Mouse (Mus musculus) kidney, embryonic 14.5 days (tissue): Measurements from ENCODE around the gene Abcc8. TPM values are rescaled to one million over a fixed set of nuclear protein-coding genes. Genes with fewer than 3 reads are reported as not detected.

Experiments
- ATAC-seq: fragments of 200-750 bp; cut with Nextera tagmentation; 2 replicates; pipeline ENCODE4 v1.8.0; 2017; ENCODE audit warnings: moderate number of reproducible peaks, mild to moderate bottlenecking, moderate TSS enrichment, moderate library complexity; ENCODE audit not compliant: low FRiP score, low TSS enrichment
- H3K27ac ChIP-seq: fragments of 300-500 bp; sonication (generic); 2 replicates; pipeline ENCODE4 v1.5.1; 2014; ENCODE audit warnings: low read depth, mild to moderate bottlenecking, low read length, moderate library complexity, mixed read lengths
- H3K27me3 ChIP-seq: fragments of 300-500 bp; sonication (generic); 2 replicates; pipeline ENCODE4 v1.6.1; 2014; ENCODE audit warnings: mild to moderate bottlenecking, low read length; ENCODE audit not compliant: control insufficient read depth, insufficient read depth
- H3K36me3 ChIP-seq: fragments of 300-500 bp; sonication (generic); 2 replicates; pipeline ENCODE4 v1.6.1; 2014; ENCODE audit warnings: low read length, mixed read lengths; ENCODE audit not compliant: control insufficient read depth, insufficient read depth
- H3K4me1 ChIP-seq: fragments of 300-500 bp; sonication (generic); 2 replicates; pipeline ENCODE4 v1.6.1; 2014; ENCODE audit warnings: low read length, mixed read lengths; ENCODE audit not compliant: control insufficient read depth, insufficient read depth
- H3K4me2 ChIP-seq: fragments of 300-500 bp; sonication (generic); replicated peaks from 2 replicates; pipeline ENCODE4 v1.6.1; 2014; ENCODE audit warnings: low read depth, mild to moderate bottlenecking, low read length
- H3K4me3 ChIP-seq: fragments of 300-500 bp; sonication (generic); 2 replicates; pipeline ENCODE4 v1.5.1; 2014; ENCODE audit warnings: mild to moderate bottlenecking, low read length
- H3K9ac ChIP-seq: fragments of 300-500 bp; sonication (generic); 2 replicates; pipeline ENCODE4 v1.6.1; 2014; ENCODE audit warnings: low read depth, mild to moderate bottlenecking, low read length, moderate library complexity
- H3K9me3 ChIP-seq: fragments of 300-500 bp; sonication (generic); 2 replicates; pipeline ENCODE4 v1.6.1; 2016; ENCODE audit warnings: low read length; ENCODE audit not compliant: control insufficient read depth
- WGBS: fragments of 180-500 bp; shearing (Covaris S2); extraction: QIAGEN DNeasy Blood & Tissue Kit; methylation state at CpG from one replicate; pipeline ENCODE4 v1.1.7; 2014; 5-methylcytosine and 5-hydroxymethylcytosine counted together
- polyA plus RNA-seq: library from polyadenylated mRNA; unstranded; fragments of >200 nt; fragmentation: Nextera tagmentation; extraction: Ambion mirVana; gene quantifications from 2 replicates; pipeline ENCODE4 v1.2.1, GENCODE M21; 2014

Gene Abcc8
- polyA plus RNA-seq, 1 experiment from 2014 or later: 1.5 TPM

DNA sequence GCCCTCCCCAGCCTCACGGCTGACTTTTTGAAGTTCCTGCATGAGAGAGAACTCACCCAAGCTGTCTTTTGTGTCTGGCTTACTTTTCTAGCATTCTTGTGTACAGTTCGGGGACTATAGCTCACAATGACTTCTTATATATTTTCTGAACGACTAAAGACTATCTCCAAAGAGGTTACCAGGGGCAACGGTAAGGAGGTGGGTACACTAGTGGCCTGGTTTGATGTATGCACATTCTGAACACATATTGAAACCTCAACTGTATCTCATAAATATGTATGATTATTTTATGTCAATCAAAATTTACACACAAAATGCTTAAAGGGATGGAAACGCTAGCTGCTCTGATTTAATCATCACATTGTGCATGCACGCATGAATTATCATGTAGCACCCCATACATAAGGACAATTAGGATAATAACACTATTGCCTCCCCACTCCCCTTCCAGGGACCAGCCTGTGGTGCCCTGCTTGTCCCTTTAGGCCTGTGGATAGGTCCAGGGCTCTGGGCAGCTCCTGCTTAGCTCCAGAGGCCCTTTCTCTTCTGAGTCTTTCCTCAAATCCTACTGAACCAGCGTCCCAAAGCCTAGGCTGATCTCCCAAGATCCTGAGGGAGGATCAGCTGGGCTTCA is 33.0 kb downstream of the Abcc8 start:
- no peaks in the 10 kb centered on the region for H3K9me3 ChIP-seq
- H3K36me3 ChIP-seq: no peaks in the 10 kb centered on the region
- no peak overlapping the region for H3K27ac ChIP-seq
- no peak overlapping the region for H3K9ac ChIP-seq
- ATAC-seq: no peak
- H3K4me3 ChIP-seq: no peak overlapping the region
- no peaks in the 10 kb centered on the region for H3K27me3 ChIP-seq
- no peak overlapping the region for H3K4me2 ChIP-seq
- H3K4me1 ChIP-seq: no peaks in the 10 kb centered on the region
- WGBS: 89% methylated on average over 7 of the region's 7 CpGs

DNA sequence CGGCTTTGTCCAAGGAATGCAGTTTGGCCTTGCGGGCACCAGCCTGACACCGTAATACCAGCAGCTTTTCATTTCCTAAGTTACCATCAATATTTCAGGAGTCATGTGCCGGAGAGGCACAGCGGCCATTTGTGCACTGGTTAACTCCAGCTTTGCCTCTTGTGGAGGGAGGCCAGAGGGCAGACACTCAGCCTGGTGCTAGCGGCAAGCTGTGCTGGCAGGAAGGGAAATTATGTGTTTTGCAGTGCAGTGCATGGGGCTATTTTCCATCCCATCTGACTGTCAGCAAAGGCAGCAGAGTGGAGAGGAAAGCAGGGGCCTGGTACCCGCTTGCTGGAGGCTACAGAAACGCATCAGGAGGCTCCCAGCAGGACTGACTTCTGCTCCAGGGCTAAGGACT is 35.8 kb downstream of the Abcc8 start:
- no peak overlapping the region for H3K4me2 ChIP-seq
- no peaks in the 10 kb centered on the region for H3K9me3 ChIP-seq
- H3K4me1 ChIP-seq: no peaks in the 10 kb centered on the region
- WGBS: 75% methylated on average over 8 of the region's 8 CpGs
- no peaks in the 10 kb centered on the region for H3K27me3 ChIP-seq
- H3K27ac ChIP-seq: no peak overlapping the region
- no peak for ATAC-seq
- H3K36me3 ChIP-seq: no peaks in the 10 kb centered on the region
- no peak overlapping the region for H3K4me3 ChIP-seq
- no peak overlapping the region for H3K9ac ChIP-seq

DNA sequence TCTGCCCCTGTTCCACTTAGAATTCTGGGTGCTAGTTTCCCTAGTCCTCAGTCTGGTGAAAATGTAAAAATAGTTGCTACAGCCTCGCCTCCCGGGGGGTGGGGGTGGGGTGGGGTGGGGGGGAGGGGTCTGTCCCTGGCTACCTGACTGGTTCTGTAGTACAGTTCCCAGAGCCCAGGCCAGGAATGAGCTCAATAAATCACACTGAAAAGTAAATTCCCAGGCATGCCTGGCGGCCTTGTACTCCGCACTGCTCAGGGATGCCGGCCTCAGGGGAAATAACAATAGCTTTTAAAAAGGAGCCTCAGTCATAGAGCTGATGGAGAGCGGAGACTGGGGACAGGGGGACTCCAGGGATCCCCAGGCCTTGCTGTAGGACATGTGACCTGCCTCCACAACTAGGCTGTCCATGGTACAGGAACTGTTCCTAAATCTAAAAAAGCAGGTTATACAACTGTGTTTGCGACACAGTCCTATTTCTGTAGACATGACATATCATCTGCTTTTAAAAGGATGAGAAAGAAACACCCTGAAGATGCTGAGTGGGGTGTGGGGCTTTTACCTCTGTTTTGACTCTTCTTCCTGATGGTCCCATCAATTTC is 41.4 kb downstream of the Abcc8 start:
- WGBS: 23% methylated on average over 7 of the region's 7 CpGs
- H3K27ac ChIP-seq: no peak overlapping the region
- no peaks in the 10 kb centered on the region for H3K36me3 ChIP-seq

DNA sequence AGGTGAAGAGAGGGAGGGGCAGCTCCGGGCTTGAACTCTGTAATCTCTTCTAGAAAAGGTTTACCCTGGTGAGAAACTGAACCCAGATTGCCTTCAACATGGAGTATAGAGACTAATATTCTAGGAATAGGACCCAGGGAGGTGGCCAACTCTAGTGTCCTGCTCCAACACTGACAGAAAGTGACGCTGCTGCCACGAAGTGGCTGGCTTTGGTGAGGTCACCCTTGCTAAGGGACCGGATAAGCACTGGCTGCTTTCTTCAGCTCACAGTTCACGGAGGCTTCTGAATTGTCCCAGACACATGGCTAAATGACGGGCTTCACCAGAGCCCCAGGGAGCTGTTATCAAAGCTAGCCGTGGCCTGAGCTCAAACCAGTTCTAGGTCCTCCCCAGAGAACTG is 46.0 kb downstream of the Abcc8 start:
- H3K4me3 ChIP-seq: no peak overlapping the region
- no peaks in the 10 kb centered on the region for H3K36me3 ChIP-seq
- no peak overlapping the region for H3K27ac ChIP-seq
- WGBS: 18% methylated on average over 7 of the region's 7 CpGs
- peaks cover 9% of the 10 kb centered on the region; the same call in 1 of the 2 replicates for H3K4me1 ChIP-seq
- no peak for ATAC-seq
- H3K9me3 ChIP-seq: no peaks in the 10 kb centered on the region
- no peak overlapping the region for H3K9ac ChIP-seq
- no peak overlapping the region for H3K4me2 ChIP-seq
- H3K27me3 ChIP-seq: no peaks in the 10 kb centered on the region

More for the DNA sequence above, 41.4 kb downstream of the Abcc8 start:
- no peak overlapping the region for H3K4me2 ChIP-seq
- H3K9me3 ChIP-seq: no peaks in the 10 kb centered on the region
- H3K4me3 ChIP-seq: no peak overlapping the region
- no peaks in the 10 kb centered on the region for H3K27me3 ChIP-seq
- H3K9ac ChIP-seq: no peak overlapping the region
- H3K4me1 ChIP-seq: peaks cover 4% of the 10 kb centered on the region; the same call in 1 of the 2 replicates
- peak; percentile 25; the same call in 1 of the 2 replicates for ATAC-seq

DNA sequence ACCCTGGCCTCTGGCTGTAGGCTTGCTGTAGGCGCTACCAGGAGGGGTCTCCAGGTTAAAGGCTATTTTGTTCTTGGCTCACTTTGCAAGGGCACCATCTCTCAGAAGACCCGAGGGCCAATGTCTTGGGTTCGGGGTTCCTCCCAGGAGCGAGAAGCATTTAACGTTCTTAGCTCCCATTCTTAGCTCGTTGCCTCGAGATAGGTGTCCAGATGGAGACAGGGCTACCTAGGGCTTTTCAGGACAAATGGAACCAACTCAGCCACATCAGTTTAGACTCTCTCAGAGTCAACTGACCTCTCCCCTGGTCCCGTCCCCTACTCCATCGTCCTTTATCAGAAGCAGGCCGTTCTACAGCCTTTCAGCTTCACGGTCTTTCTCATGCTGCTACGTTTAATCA is 47.6 kb downstream of the Abcc8 start:
- ATAC-seq: no peak
- WGBS: 89% methylated on average over 12 of the region's 12 CpGs
- Histone ChIP-seq H3K27ac (no peak overlapping the region), H3K9ac (no peak overlapping the region), H3K4me3 (no peak overlapping the region), H3K4me1 (peaks cover 4% of the 10 kb centered on the region; the same call in 1 of the 2 replicates), H3K36me3 (no peaks in the 10 kb centered on the region), H3K27me3 (no peaks in the 10 kb centered on the region), H3K9me3 (no peaks in the 10 kb centered on the region), H3K4me2 (no peak overlapping the region)

DNA sequence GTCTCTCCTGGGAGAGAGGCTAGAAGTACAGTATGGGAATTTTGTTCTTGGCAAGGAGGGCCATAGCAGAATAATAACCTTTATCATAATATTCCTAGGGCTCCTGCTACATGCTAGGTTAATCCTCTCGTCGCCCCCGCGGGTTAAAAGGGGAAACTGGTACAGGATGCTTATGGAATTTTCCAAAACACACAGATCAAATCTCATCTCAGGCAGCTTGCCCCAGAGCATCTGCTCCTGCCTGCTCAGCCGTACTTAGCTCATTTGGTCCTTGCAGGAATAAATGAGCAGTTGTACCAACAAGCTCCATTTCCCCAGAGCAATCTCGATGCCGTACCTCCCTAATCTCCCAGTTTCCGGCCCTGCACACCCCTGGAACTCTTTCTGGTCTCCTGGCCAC is 48.0 kb downstream of the Abcc8 start:
- Histone ChIP-seq H3K27ac (no peak overlapping the region), H3K4me1 (peaks cover 4% of the 10 kb centered on the region; the same call in 1 of the 2 replicates), H3K9me3 (no peaks in the 10 kb centered on the region), H3K4me2 (no peak overlapping the region), H3K36me3 (no peaks in the 10 kb centered on the region), H3K27me3 (no peaks in the 10 kb centered on the region), H3K4me3 (no peak overlapping the region), H3K9ac (no peak overlapping the region)
- ATAC-seq: no peak
- 77% methylated on average over 8 of the region's 8 CpGs for WGBS

DNA sequence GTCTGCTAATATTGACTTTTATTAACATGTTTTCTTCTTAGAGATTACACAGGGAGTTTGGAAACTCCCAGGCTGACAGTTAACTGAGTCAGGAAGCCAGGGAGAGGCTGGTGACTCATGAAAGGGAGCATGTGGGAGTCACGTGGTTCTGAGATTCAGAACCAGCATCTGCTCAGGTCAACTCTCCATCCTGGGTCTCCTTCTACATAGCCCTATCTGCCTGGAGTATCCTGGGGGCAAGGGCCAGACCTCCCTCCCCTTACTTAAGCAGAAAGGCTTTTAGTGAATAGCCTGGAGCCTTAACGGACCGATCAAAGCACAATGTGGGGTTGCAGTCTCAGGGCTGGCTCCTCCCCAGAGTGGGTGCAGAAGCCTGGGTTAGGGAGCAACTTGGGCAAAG is 48.6 kb downstream of the Abcc8 start:
- WGBS: 27% methylated on average over 3 of the region's 3 CpGs
- H3K36me3 ChIP-seq: no peaks in the 10 kb centered on the region
- H3K4me1 ChIP-seq: peaks cover 4% of the 10 kb centered on the region; the same call in 1 of the 2 replicates
- H3K27me3 ChIP-seq: no peaks in the 10 kb centered on the region
- no peaks in the 10 kb centered on the region for H3K9me3 ChIP-seq
- H3K4me2 ChIP-seq: no peak overlapping the region
- H3K27ac ChIP-seq: no peak overlapping the region
- no peak overlapping the region for H3K4me3 ChIP-seq
- H3K9ac ChIP-seq: no peak overlapping the region
- no peak for ATAC-seq

DNA sequence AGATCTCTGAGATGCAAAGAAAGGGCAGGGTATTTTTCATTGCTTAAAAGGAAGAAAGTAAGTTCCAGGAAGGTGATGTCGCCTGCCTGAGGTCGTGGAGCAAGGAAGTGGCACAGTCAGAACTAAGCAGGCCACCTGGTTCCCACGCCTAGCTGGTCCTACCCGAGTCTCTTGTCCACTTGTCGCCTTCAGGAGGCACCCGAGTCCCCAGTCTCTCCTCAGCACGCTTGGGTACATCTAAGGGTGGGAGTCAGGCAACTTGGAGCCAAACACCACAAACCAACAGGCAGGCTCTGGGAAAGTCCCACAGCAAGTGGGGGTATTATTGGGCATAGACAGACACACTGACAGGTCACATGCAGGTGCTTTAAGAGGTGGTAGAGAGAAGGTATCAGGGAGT is 49.1 kb downstream of the Abcc8 start:
- Histone ChIP-seq H3K9me3 (no peaks in the 10 kb centered on the region), H3K36me3 (no peaks in the 10 kb centered on the region), H3K27ac (no peak overlapping the region), H3K4me3 (no peak overlapping the region), H3K4me1 (peaks cover 4% of the 10 kb centered on the region; the same call in 1 of the 2 replicates), H3K4me2 (no peak overlapping the region), H3K27me3 (no peaks in the 10 kb centered on the region), H3K9ac (no peak overlapping the region)
- WGBS: 51% methylated on average over 7 of the region's 7 CpGs
- ATAC-seq: no peak

DNA sequence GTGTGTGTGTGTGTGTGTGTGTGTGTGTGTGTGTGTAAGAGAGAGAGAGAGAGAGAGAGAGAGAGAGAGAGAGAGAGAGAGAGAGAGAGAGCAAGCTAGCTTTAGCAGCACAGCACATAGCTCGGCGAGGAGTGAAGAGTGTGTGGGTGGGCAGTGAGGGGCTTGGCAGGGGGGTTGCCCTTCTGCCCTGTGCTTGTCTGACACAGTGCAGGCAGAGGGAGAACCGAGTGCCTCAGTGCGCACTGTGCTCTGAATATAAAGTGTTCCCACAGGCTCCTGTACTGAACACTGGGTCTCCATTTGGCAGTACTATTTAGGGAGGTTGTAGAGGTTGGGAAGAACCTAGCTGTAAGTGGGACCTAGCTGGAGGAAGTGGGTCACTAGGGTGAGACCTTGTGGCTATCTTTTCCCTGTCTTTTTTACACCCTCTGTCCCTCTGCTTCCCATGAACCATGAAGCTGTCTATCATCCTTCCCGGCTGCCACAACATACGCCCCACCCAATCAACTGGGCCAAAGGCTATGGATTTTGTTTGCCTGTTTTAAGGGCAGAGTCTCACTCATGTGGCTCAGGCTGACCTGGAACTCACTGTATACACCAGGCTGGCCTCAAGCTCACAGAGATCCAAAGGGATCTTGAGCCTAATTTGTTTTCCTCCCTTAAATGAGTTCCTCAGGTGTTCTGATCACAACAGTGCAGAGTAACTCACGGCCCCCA is 50.2 kb downstream of the Abcc8 start:
- no peak for ATAC-seq
- H3K4me1 ChIP-seq: peaks cover 12% of the 10 kb centered on the region
- H3K27me3 ChIP-seq: no peaks in the 10 kb centered on the region
- WGBS: 35% methylated on average over 7 of the region's 7 CpGs
- no peaks in the 10 kb centered on the region for H3K9me3 ChIP-seq
- no peak overlapping the region for H3K9ac ChIP-seq
- H3K27ac ChIP-seq: no peak overlapping the region
- H3K4me3 ChIP-seq: no peak overlapping the region
- no peak overlapping the region for H3K4me2 ChIP-seq
- no peaks in the 10 kb centered on the region for H3K36me3 ChIP-seq
